Mouse (Mus musculus): ENCODE data around the gene Irak4.

GRCm38 (mm10) chr15:94582000-94582593 is 38.7 kb downstream of the Irak4 start:
- TF ChIP-seq CTCF (IDR thresholded peaks at IDR 0.05; ENCODE audit: low read depth, low read length) = no peak
- no peak for TF ChIP-seq POLR2A (IDR thresholded peaks at IDR 0.05; ENCODE audit: insufficient read depth, low read length)

All from ES-Bruce4 (cell line).